Mouse (Mus musculus) liver, adult 2 months (tissue): ENCODE measurements around the gene Flt3.

Source experiments
- CTCF ChIP-seq: fragments of 200-500 bp; IDR thresholded peaks from 2 replicates; pipeline ENCODE4 v1.5.1; 2011; ENCODE audit warnings: low read depth, low read length, control low read depth
- POLR2A ChIP-seq: fragments of 200-500 bp; IDR thresholded peaks from 2 replicates; pipeline ENCODE4 v1.6.1; 2011; ENCODE audit warnings: low read length, control low read depth; ENCODE audit not compliant: insufficient read depth; ENCODE audit errors: extremely low read depth

DNA sequence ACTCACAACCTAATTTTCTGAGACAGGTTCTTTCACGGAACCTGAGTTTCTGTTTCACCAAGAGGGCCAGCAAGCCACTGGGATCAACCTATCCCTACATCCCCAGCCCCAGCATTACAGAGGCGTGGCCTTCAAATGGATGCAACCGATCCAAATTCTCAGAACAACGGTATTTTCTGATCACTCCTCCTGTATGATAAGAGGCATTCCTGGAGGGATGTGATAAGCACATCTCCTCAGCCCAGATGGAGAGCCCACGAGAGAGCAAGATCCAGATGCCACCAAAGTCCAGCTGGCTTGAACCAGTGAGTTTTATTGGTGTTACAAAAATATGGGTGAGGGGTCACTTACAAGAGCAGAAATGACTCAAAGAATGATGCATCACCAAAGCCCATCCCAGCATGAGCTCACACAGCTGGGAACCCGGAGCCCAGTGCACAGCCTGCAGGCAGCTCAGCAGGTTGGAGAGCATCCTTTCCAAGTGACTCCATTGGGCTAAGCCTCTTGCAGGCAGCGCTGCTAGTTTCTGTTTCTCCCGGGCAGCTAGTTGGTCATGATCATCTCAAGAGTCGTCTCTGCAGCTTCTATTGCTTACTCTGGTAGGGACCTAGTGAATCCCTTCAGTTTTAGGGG is 11.8 kb downstream of the Flt3 start:
- TF ChIP-seq CTCF (no peak), POLR2A (no peak)
